Mouse (Mus musculus) cortical plate, adult 2 months (tissue): ENCODE results near the gene 1700007K13Rik. TPM values are rescaled to one million over a fixed set of nuclear protein-coding genes. Genes with fewer than 3 reads are reported as not detected.

ENCODE experiments used
- H3K27ac ChIP-seq: fragments of 200-500 bp; 2 replicates; pipeline ENCODE4 v1.5.1; 2012; ENCODE audit warnings: low read length, control low read depth, inconsistent platforms; ENCODE audit not compliant: insufficient read depth
- H3K4me1 ChIP-seq: fragments of 200-500 bp; 2 replicates; pipeline ENCODE4 v1.6.1; 2011; ENCODE audit warnings: low read length; ENCODE audit not compliant: control insufficient read depth, insufficient read depth
- H3K4me3 ChIP-seq: fragments of 200-500 bp; 2 replicates; pipeline ENCODE4 v1.5.1; 2011; ENCODE audit warnings: mild to moderate bottlenecking, low read length, control low read depth; ENCODE audit not compliant: insufficient read depth
- CTCF ChIP-seq: fragments of 200-500 bp; IDR thresholded peaks from 2 replicates; pipeline ENCODE4 v1.5.1; 2011; ENCODE audit warnings: mild to moderate bottlenecking, control low read depth, low read length; ENCODE audit not compliant: insufficient read depth; ENCODE audit errors: extremely low read depth
- POLR2A ChIP-seq: fragments of 200-500 bp; IDR thresholded peaks from 2 replicates; pipeline ENCODE4 v1.6.1; 2011; ENCODE audit warnings: mild to moderate bottlenecking, low read length, control low read depth; ENCODE audit not compliant: insufficient read depth; ENCODE audit errors: extremely low read depth
- polyA plus RNA-seq: library from polyadenylated mRNA; depleted of rRNA; stranded (reverse); fragments of >200 nt; gene quantifications from 2 replicates; pipeline ENCODE4 v1.2.3, GENCODE M21; 2012

1700007K13Rik gene
- polyA plus RNA-seq, 1 experiment = 4.4 TPM

DNA sequence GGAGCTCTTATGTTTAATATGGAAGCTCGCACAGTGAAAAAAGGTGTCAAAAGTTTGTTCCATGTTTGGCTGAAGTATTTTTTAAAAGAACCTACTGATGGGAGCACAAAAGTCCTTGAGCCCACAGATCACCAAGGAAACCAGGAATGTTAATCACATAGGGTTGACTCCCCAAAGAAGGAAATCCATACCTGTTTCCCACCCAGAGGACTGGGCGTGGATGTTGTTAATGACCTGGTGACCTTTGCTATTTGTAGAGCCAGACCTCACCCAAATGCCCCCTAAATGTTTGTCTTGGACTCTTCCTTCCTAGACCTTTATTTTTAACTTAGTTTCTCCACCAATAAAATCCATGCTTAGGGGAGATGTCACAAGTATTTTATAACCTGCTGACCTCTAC, 4.5 kb upstream of the 1700007K13Rik start:
- H3K4me1 ChIP-seq = peaks cover 4% of the 10 kb centered on the region; the same call in 1 of the 2 replicates
- TF ChIP-seq CTCF = no peak
- no peak for TF ChIP-seq POLR2A
- no peak overlapping the region for H3K4me3 ChIP-seq
- no peak overlapping the region for H3K27ac ChIP-seq

DNA sequence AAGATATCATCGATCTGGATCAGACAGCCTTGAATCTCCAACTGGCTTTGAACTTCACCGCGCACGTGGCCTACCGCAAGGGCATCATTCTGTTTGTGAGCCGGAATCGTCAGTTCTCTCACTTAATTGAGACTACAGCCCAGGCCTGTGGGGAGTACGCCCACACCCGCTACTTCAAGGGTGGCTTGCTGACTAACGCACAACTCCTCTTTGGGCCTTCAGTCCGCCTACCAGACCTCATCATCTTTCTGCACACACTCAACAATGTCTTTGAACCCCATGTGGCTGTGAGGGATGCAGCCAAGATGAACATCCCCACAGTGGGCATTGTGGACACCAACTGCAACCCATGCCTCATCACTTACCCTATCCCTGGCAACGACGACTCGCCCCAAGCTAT, 3.3 kb upstream of the 1700007K13Rik start:
- Histone ChIP-seq H3K4me1 (peaks cover 4% of the 10 kb centered on the region; the same call in 1 of the 2 replicates), H3K4me3 (no peak overlapping the region), H3K27ac (no peak overlapping the region)
- TF ChIP-seq POLR2A = no peak
- no peak for TF ChIP-seq CTCF

- TF ChIP-seq CTCF (no peak), POLR2A (no peak)
- Histone ChIP-seq H3K4me1 (peaks cover 4% of the 10 kb centered on the region; the same call in 1 of the 2 replicates), H3K4me3 (peak overlapping the region; percentile 70), H3K27ac (no peak overlapping the region)
Observed at GRCm38 (mm10) chr2:28468486-28469225, 2.5 kb upstream of the 1700007K13Rik start.

- Histone ChIP-seq H3K4me3 (peak within 1 kb of the TSS; percentile 70), H3K27ac (no peak within 1 kb of the TSS), H3K4me1 (peaks cover 4% of the 10 kb centered on the region; the same call in 1 of the 2 replicates)
- TF ChIP-seq CTCF (peak; percentile 58), POLR2A (peak; percentile 58; the same call in 1 of the 2 replicates)
Observed at GRCm38 (mm10) chr2:28467860-28468485, 1.8 kb upstream of the 1700007K13Rik start, which contains the start of gene Mrps2. TSS of gene Mrps2 (plus strand) at chr2:28468066.

GRCm38 (mm10) chr2:28464919-28465318, 1.2 kb downstream of the 1700007K13Rik start:
- peaks cover 4% of the 10 kb centered on the region; the same call in 1 of the 2 replicates for H3K4me1 ChIP-seq
- TF ChIP-seq CTCF (no peak), POLR2A (no peak)
- no peak overlapping the region for H3K27ac ChIP-seq
- H3K4me3 ChIP-seq = no peak overlapping the region

GRCm38 (mm10) chr2:28463919-28464318, 2.2 kb downstream of the 1700007K13Rik start:
- Histone ChIP-seq H3K4me3 (no peak overlapping the region), H3K27ac (no peak overlapping the region), H3K4me1 (peaks cover 4% of the 10 kb centered on the region; the same call in 1 of the 2 replicates)
- TF ChIP-seq CTCF = peak; percentile 71
- TF ChIP-seq POLR2A = no peak

GRCm38 (mm10) chr2:28456616-28457015, 9.5 kb downstream of the 1700007K13Rik start:
- TF ChIP-seq CTCF (no peak), POLR2A (no peak)
- Histone ChIP-seq H3K4me3 (no peak overlapping the region), H3K27ac (no peak overlapping the region), H3K4me1 (no peaks in the 10 kb centered on the region)

GRCm38 (mm10) chr2:28453539-28453938, 12.6 kb downstream of the 1700007K13Rik start:
- TF ChIP-seq POLR2A (no peak), CTCF (no peak)
- Histone ChIP-seq H3K4me3 (no peak overlapping the region), H3K27ac (no peak overlapping the region), H3K4me1 (no peaks in the 10 kb centered on the region)

DNA sequence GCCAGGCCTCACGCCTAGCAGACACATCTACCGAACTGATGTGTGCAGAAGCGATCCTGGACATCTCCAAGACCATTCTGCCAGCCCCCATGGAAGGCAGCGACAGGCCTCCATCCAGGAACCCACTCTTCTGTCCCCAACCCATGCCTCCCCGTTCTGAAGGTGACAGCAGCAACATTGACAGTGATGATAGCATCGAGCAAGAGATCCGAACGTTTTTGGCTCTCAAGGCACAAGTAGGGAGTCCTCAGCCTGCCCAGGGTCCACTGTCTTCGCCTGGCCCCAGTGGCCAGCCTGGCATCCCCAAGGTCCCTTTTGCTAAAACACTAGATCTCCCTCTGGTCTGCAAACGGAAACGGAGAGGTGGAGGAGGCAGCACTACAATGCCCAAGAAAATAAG, 14.5 kb downstream of the 1700007K13Rik start:
- Histone ChIP-seq H3K4me1 (no peaks in the 10 kb centered on the region), H3K27ac (no peak overlapping the region), H3K4me3 (no peak overlapping the region)
- TF ChIP-seq POLR2A = no peak
- no peak for TF ChIP-seq CTCF

- Histone ChIP-seq H3K4me1 (peaks cover 2% of the 10 kb centered on the region; the same call in 1 of the 2 replicates), H3K4me3 (peak overlapping the region; percentile 73), H3K27ac (no peak overlapping the region)
- TF ChIP-seq POLR2A (no peak), CTCF (no peak)
Observed at GRCm38 (mm10) chr2:28447315-28447670, 18.8 kb downstream of the 1700007K13Rik start.
